Mouse (Mus musculus): Measurements from ENCODE around the gene Klhl24.

DNA sequence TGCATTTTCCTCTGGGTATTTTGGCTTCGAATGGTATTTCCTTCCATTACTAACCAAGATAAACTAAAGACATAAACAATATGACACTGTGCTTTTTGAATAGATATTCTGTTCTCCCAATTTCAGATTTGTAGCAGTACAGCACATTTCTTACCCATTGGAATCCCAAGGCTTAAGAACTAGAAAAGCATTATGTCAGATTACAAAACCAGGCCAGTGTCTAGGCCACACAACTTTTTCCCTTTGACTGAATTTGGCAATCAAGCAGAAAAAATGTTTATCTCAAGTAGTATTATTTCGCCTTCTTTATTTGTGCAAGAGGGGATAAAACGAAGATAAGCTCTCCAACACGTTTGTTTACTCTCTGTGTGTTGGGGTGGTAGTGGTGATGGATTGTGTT, 18.7 kb downstream of the Klhl24 start:
- no peak for TF ChIP-seq EP300 (IDR thresholded peaks at IDR 0.05)
- no peak for TF ChIP-seq CTCF (IDR thresholded peaks at IDR 0.05)
